Mouse (Mus musculus): Measurements from ENCODE around the gene Rad9b.

The Rad9b gene

DNA sequence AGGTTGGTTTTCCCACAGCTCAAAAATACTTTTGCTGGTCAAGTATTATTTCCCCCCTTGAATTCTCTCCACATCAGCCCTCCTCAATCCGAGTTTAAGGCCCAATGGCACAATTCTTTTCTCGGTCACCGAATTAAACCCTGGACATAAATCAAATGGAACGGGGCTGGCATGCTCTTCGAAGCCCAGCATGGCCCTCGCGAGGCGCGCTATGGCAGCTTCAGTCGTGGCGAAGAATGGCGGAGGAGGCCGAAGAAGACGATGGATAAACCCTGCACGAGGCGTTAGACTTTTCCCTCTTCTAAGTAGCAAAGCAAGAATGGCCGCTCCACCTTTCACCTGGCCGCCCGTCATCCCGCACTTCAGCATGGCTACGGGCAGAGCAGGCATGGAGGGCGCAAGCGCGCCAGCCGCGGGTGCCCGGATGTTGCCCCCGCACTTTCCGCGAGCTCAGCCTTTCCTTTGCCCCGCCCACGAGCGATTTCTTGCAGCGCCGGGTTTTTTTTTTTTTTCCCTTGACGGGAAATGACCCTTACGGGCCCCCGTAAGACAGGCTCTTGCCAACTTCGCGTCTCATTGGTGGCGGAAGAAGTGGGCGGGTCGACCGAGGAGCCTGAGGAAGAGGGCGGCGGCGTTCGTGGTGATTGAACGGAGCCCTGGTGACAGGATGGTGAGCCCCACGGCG lies at the start of gene Rad9b, which contains the start of gene Vps29:
Gene Rad9b, minus strand, starts transcription at position 427 of the 685 bp plus-strand sequence.
Gene Vps29, plus strand, starts transcription at position 563 of the 685 bp plus-strand sequence.
- DNase-seq, result peak; percentile 99

DNA sequence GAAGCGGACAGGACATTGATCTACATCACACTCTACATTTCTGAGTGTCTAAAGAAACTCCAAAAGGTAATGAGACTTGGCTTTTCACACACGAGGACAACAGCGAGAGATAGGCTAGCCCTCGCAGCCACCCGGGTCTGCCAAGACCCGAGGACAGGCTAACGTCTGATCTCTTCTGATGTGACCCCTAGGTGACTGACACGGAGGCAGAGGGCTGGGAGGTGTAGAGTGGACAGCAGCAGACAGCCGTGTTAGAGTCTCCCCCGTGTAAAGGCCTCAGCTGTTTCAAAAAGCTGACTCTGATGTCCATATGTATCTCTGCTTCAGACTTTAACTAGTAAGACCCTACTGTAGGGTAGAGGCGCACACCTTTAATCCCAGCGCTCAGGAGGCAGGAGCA lies 49.3 kb upstream of the Rad9b start:
- no peak for DNase-seq

DNA sequence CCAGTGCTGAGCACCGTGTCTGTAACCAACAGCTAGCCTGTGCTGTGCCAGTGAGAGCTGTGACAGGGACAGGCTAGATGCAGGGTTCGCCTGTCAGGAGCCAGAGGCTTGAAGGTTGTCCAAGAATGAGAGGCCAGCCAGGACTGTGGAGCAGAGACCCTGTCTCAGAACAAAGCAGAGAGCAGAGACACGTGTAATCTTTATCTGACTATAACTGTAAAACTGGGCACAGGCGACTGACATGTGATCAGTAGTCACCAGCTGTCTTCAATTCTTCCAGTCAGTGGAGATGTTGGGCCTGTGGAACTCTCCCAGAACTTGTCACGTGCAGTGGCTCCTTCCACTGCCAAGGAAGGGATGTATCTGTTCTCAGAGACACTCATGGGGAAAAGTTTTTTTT lies 48.7 kb upstream of the Rad9b start:
- no peak for DNase-seq

DNA sequence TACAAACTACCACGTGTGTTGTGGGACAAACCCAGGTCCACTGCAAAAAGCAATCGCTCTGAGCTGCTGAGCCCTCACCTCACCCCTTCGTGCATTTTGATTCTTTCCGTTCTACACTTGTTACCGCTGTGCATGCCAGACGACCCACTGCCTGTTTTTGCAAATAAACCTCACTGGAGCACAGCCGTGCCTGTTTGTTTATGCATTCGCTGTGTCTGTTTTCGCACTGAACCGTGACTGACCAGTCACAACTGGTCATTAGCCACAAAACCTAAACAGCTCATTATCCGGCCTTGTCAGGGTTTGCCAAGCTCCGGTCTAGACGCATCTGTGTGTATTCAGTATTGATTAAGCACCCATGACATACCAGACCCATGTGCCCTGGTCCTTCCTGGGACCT lies 48.1 kb upstream of the Rad9b start:
- no peak for DNase-seq

DNA sequence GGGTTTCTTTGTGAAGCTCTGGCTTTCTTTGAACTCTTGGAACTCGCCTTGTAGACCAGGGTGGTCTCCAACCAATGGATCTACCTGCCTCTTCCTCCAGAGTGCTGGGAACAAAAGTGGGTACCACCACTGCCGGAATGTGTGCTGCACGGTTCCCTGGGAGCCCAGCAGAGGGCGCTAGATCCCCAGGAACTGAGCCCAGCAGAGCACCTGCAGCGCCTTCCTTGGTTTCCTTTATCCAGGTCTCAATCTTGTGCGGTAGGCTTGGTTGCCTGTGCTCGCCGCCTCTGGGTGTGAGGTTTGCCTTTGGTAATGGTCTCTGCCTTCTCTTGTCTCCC lies 47.2 kb upstream of the Rad9b start:
- peak; percentile 69 for DNase-seq

DNA sequence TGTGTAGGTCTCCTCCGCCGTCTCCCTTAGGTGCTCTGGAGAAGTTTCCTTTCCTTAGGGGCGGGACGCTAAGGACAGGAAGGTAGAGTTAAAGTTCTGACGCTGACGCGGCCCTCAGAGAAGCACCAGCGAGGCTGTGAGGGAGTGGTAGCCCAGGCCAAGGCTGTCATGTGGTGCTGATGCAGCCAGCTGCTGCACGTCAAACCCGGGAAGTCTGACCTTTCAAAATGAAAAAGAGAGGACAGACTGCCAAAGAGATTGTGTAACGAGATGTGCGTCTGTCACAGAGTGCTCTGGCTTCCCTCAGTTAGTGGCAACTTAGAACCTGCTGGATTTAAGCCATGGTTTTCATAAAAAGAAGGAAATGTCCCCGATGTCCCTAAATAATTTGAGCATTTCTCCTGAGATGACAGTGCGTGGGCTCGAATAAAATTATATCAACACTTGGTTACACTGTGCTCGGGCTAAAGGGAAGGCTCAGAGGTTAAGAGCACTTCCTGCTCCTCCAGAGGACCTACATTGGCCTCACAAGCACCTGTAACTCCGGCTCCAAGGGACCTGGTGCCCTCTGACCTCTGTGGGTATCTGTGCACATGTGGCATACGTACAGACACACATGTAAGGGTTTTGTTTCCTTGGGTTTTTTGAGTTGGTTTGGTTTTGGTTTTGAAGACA lies 46.7 kb upstream of the Rad9b start:
- DNase-seq, result no peak

DNA sequence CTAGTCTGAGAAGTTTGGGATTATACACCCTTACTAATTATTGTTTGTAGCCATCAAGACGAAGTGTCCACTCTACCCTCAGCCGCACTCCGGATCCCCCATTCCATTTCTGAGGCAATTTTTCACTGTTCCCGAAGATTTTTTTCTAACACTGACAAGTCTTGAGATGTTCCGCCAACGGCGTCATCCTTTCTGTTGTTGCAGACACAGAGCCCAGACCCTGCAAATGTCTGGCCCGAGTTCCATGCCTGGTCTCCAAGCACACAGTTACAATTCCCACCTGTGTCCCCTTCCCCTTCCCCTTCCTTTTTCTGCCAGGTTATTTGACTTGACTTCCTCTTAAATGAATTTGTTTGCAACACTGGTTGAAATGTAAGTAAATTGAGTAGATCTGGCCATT lies 45.8 kb upstream of the Rad9b start:
- no peak for DNase-seq

DNA sequence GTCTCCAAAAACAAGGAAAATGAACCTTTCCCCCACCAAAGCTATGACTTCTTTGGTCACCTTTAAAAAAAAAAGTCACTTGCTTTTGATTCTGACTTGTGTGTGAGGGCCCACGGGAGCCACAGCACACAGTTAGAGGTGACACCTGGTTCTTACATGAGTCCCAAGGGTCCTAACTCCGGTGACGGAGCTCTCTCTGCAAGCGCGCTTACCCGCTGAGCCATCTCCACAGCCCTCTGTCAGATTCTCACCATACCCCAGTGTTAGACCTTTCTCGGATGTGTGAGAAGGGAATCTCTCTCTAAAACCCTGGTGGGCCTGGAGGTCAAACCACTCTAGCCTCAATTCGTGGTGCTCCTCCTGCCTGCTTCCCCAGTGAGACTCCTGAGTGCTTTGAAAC lies 43.5 kb upstream of the Rad9b start:
- DNase-seq, result no peak

DNA sequence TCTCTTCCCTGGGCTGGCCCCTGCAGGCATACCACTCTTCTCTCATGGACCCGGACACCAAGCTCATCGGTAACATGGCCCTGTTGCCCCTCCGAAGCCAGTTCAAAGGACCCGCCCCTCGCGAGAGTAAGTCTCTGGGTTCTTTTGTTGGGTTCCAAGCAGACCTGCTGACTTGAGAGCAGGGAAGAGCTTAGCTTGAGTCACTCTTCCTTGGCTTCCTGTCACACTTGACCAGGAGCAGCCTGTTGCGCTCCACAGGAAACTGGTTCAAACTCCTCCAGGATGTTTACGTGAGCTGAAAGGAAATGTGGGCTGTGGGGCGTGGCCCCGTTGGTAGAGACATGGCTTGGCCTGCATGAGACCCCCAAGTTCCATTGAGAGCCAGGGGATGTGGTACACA lies 42.8 kb upstream of the Rad9b start:
- DNase-seq, result no peak

DNA sequence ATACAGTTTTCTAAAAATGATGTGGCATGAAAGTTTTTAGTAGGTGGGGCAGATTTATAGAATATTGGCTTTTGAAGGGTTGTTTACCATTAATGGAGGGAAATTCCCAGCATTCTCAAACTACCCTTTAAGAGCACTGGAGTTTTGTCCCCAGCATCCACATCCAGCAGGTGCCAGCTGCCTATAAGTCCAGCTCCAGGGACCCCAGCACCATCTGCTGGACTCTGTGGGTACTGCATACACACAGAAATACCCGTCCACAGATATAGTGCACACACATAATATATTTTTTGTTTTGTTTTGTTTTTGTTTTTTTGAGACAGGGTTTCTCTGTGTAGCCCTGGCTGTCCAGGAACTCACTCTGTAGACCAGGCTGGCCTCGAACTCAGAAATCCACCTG lies 39.9 kb upstream of the Rad9b start:
- peak; percentile 82 for DNase-seq

DNA sequence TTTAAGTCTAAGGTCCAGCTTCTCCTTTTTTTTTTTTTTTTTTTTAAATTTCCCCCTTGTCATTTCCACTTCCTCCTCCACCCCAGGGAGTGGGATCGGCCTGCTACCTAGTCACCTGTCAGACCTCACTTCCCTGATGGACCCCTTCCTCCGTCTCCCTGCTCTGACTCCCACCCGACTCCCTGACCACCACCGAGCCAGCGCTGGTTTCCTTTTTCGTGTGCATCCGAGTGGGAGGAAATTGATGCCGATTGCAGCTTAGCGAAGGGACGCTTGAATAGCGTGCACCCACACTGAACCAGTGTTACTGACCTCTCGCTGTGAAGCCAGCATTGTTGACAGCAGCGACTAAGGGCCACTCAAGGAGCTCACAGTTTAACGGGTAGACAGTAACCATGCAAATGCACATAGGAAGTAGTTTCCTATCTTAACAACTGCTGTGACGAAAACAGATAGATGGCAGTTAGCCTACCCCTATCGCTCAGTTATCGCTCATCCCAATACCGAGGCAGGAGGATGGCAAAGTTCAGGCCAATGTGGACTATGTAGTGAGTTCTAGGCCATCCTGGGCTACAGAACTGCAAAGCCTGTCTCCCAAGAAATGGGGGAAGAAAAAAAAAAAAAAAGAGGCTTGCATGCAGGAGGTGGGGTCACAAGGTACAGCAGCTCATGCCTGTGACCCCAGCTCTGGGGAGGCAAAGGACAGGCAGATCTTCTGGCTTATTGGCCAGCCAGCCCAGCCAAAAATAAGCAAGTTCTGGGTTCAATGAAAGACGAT lies 38.4 kb upstream of the Rad9b start:
- no peak for DNase-seq

DNA sequence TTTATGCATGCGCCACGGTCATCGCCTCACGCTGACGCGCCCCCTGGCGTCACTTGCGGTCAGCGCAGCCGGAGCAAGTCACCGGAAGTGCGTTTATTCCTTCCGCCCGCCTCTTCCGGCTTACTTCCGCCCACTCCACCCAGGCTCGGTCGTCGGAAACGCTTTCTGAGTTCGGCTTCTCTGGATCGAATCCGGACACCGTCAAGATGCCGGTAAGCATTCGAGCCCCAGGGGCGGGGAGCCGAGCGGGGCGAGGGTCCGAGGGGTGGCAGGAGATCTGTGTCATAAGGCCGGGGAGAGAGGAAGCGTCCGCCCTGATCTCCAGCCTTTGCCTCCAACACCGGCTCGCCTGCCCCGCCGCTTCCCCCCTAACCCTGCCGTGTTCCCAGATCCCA lies 37.8 kb upstream of the Rad9b start, which contains the start of gene Arpc3:
Gene Arpc3, plus strand, starts transcription at position 93 of the 395 bp plus-strand sequence.
- peak; percentile 95 for DNase-seq

DNA sequence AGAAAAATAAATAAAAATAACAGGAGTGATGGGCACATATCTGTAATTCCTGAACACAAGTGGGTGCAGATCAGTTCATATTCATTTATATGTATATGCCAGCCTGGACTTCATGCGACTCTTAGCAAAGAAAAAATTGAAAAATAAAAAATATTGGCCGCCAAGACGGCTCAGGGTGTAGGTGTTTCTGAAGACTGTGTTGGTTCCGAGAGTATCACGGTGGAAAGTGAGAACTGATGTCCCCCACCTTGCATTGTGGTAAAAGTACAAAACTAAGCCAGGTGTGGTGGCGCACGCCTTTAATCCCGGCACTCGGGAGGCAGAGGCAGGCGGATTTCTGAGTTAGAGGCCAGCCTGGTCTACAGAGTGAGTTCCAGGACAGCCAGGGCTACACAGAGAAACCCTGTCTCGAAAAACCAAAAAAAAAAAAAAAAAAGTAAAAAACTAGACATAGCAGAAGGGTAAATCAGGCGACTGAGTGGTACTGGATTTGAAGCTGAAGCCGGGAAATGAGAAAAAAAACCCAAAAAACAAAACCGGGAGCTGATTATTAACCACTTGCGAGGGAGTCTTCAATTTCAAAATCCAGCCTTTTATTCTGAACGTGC lies 37.2 kb upstream of the Rad9b start:
- DNase-seq, result no peak

DNA sequence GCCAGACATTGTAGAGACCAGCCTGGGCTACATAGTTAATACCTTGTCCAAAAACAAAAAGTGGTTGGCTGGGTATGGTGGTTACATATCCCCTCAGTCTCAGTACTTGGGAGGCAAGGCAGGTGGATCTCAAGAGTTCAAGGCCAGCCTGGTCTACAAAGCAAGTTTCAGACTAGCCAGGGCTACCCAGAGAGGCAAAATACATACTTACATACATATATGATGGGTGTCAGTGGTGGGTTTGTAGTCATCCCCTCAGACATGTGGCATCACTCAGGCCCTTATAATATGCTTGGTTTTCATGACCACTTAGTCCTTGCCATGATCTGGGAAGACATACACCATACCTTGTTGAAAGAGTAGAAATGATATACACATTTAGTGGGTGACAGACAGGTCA lies 36.6 kb upstream of the Rad9b start:
- DNase-seq, result no peak

DNA sequence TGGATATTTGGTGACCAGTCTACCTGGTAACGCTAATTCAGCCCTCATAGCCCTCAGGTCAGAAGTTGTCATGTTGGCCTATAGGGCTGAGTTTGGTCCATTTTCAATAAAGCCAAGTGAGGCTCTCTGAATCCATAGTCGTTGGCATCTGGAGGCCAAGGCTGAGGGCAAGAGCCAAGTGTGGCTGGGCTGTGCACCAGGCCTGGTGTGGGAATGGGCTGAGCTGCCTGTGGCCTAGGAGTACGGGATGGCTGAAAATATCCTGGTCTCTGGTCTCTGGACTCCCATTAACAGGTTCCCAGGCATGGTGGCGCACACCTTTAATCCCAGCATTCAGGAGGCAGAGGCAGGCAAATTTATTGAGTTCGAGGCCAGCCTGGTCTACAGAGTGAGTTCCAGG lies 36.0 kb upstream of the Rad9b start:
- DNase-seq, result no peak

DNA sequence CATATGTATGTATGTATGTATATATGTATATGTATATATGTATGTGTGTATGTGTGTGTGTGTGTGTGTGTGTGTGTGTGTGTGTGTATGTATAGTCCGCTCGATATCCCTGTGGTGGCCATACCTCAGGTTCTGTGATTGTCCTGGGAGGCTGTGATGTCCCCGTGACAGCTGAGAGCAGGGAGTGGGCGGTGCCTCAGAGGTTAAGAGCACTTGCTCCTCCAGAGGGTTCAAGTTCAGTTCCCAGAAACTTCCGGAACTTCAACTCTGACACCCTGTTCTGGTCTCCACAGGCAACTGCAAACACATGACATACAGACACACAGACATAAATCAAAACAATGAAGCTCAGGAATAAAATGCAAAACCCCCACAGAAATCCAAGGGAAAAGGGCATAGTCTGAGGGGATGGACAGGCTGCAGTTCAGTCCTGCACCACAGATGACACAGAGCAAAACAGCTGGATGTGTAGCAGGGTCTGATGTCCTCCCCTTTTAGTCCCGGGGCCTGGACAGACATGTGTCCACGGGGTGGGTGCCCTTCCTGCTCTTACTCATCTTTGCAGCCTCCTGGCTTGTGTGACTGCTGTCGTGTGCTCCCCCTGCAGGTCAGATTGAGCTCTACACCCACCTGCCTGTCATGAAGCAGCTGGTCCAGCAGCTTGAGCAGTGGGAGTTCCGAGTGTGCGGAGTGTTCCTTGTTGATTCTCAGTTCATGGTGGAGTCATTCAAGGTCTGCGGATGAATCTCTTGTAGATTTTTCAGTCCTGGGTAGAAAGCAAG lies 25.5 kb upstream of the Rad9b start:
- DNase-seq, result peak; percentile 74

DNA sequence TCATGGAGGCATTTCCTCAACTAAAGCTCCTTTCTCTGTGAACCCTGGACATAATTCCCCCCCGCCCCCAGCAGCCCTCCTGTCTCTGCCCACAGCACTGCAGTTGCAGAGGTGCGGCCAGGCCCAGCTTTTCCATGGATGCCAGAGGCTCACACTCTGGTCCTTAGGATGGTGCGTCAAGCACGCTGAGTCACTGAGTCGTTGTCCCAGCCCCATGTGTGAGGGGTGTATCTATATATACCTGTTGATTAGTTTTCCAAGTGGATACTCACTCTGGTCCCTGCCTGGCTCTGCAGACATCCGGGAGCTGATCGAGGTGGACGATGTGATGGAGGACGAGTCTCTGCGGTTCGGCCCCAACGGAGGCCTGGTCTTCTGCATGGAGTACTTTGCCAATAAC lies 24.1 kb upstream of the Rad9b start:
- no peak for DNase-seq

DNA sequence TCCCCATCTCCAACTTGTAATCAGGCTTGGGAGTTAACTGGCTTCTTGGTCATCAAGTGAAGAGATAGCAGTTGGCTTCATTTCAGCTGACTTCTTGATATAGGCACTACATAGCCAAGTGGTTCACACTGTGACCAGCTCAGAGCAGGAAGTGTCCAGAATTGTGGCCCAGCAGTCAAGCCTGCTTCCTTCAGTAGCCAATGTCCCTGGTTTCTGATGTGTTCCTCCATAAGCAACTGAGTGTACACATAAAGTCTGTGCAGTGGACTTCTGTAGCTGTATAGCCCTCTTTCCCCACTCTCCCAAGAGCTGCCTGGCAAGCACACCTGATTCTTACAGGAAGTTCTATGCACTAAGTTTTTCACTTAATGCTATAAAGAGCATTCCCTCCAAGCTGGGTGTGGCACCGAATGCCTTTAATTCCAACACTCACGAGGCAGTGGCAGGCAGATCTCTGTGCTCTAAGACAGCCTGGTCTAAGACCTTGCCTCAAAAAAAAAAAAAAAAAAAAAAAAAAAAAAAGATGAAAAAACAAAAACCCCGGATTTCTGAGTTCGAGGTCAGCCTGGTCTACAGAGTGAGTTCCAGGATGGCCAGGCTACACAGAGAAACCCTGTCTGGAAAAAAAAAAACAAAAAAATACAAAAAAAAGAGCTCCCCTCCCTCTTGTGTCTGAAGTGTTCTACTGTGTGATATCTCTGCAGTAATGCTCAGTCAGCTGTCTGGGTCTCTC lies 23.2 kb upstream of the Rad9b start:
- DNase-seq, result no peak

DNA sequence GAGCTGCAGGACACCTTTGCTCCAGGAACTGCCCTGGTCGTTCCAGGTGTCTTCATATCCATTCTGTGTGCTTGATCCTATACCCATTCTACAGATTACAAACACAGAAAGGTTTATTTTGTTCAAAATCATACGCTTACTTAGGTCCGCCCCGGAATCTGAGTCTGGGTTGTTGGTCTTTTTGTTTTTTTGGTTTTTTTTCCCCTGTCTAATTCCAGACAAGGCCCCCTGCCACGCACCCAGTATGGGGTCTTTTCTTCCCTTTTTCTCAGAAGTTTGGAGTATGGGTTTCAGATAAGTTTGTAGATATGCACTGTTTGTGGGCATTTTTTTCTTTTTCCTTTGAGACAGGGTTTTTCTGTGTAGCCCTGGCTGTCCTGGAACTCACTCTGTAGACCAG lies 18.8 kb upstream of the Rad9b start:
- DNase-seq, result no peak

DNA sequence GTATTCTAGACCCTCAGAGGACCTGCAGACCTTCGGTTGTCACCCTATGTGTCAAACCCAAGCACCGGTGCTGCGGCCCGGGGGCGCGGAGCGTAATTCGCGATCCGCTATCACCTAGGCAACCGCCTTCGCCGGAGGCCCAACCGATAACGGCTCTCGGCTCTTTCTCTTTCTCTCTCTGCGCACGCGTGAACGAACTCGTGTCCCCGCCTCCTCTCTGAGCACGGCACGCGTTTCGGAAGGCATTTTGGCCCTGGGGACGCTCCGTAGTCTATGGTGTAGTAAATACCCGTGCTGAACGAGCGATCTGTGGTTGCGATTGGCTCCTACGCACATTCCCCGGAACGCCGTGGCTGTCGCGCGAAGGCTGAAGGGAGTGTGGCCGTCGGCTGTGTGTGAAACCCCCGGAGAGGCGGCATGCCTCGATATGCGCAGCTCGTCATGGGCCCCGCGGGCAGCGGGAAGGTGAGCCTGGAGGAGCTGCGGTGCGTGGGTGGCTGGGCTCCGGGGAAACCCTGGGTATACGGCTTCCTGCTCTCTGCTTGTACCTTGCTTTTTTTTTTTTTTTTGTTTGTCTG lies 18.2 kb upstream of the Rad9b start, which contains the start of gene Fam216a:
Gene Fam216a, minus strand, starts transcription at position 173 of the 578 bp plus-strand sequence.
- peak; percentile 99 for DNase-seq

DNA sequence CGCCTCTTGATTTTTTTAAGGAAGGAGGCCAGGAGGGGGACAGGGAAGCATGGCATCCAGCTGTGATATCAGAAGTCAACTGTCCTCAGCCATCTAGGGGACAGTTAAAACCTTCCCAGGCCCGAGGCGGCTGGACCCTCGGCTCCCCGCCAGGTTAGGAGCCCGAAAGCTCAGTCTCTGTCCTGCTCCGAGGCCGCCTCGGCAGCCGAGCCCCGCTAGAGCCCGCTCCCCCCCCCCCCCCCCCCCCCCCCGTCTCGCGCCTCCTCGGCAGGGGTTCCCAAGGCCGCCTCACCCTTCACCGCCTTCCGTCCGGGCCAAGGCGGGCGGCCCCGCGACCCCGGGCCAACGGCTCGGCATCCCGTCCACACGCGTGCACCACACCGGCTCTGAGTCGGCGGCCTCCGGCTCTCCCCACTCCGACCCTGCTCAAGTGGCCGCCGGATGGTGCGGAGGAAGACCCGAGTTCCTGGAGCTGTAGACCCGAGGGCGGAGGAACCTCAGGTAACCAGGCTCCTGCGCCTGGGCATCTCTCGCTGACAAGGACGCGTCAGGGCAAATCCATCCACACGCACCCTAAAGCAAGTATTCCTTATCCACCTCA lies 17.7 kb upstream of the Rad9b start, which contains the start of gene Gpn3:
Gene Gpn3, plus strand, starts transcription at position 286 of the 601 bp plus-strand sequence.
- no peak for DNase-seq
